Mouse (Mus musculus): ENCODE results near the gene Asb8.
A peak's percentile ranks its signal among the peaks of the same experiment; 100 is the strongest.

Asb8 gene

DNA sequence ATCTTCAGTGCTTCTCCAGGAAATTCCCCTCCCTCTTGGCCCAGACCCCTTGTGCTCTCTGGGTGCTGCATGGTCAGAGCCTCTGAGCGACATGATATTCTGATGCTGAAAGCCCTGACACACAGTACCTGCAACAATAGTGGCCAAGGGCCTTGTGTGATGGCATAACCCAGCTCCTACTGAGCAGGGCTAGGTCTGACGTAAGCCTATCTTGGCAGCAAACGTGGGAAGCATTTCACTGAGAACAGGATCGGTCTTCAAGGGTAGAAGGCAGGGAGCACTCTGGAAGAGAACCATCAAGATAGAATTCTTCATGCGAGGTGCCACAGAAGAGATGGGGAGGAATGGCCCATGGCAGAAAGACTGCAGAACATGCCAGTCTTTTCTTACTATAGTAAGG is at the start of gene Asb8:
Gene Asb8 (minus strand): TSS at position 101 of the 400 bp plus-strand sequence.
- DNase-seq: no peak

DNA sequence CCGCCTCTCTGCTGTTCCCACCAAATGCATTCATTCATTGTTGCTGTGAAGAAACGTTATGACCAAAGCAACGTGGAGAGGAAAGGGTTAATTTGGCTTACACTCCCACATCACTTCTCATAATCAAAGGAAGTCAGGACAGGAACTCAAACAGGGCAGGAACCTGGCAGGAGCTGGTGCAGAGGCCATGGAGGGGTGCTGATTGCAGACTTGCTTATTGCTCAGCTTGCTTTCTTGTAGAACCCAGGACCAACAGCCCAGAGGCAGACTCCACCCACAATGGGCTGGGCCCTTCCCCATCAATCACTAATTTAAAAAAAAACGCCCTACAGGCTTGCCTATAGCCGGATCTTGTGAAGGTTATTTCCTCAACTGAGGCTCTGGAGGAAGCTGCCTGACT is 48.7 kb upstream of the Asb8 start:
- no peak for DNase-seq

DNA sequence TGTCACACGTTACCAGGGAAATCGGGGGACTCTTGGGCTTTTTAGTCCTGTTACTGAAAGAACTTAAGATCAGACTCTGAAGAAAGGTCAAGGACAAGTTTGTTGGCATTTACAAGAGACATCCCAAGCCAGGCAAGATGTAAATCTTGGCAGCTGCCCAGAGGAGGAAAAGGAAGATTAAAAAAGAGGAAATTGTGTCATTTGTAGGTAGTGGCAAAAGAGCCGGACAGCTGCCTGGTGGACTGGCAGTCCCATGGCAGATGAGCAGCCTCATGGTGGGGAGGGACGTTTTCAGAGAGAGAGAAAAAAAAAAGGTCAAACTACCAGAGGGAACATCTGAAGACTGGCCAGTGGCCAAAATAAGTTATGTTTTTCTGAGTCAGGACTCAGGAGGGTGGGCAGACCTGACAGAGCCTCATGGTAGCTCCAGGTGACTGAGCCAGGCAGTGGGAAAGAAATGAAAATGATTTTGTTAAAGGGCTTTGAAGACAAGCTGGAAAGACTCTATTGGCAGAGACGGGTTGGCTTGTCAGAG is 48.0 kb upstream of the Asb8 start:
- no peak for DNase-seq

DNA sequence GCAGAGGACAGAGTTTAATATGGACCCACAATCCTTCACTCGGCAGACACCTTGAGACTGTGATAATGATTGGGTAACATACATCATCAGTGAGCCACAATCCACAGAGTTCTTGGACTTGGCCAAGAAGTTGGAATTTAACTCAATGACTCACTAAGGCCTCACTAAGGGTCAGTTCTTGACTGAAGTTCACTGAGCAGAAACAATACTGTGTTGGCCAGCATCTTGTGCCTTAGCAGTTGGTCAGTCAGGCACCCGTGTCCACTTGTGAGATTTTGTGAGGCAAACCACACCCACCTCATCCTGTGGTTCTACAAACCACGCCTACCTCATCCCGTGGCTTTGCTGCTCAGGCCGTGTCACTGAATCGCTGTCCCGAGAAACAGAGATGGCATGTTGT is 44.3 kb upstream of the Asb8 start:
- DNase-seq: no peak

DNA sequence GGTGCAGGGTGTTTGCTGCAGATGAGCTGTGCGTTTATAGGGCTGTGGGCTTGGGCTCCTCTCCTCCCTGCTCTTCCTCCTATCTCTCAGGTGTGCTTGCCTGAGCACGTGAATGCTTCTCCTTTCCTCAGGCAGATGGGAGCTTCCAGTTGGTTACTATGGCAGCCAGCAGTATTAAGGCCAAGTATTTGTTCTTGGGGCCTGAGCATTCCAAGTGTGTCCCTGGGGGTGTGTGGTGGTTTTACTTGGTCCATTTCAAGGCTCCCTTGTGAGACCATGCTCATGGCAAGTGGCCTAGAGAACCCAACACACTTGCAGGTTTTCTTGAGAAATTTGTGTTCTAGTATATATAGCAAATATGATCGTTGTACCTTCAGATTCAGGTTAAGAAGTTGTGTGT is 30.0 kb upstream of the Asb8 start, which contains the start of gene Olfr288:
Gene Olfr288 (minus strand): TSS at position 101 of the 400 bp plus-strand sequence.
- DNase-seq: no peak

DNA sequence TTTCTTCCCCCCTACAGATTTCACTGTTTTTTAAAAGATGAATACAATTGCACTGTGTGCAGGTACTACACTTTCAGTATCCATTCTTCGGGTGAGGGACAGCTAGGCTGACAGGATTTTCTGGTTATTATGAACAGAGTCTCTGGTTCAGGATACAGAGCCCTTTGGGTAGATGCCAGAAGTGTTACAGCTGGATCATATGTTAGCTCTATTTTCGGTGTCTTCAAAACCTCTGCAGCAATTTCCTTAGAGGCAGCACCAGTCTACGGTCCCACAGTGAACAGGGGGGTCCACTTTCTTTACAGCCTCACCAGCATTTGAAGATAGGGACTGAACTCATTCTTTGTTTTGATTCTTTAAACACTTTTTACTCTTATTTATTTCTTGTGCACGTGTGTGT is 19.0 kb upstream of the Asb8 start:
- DNase-seq: no peak

DNA sequence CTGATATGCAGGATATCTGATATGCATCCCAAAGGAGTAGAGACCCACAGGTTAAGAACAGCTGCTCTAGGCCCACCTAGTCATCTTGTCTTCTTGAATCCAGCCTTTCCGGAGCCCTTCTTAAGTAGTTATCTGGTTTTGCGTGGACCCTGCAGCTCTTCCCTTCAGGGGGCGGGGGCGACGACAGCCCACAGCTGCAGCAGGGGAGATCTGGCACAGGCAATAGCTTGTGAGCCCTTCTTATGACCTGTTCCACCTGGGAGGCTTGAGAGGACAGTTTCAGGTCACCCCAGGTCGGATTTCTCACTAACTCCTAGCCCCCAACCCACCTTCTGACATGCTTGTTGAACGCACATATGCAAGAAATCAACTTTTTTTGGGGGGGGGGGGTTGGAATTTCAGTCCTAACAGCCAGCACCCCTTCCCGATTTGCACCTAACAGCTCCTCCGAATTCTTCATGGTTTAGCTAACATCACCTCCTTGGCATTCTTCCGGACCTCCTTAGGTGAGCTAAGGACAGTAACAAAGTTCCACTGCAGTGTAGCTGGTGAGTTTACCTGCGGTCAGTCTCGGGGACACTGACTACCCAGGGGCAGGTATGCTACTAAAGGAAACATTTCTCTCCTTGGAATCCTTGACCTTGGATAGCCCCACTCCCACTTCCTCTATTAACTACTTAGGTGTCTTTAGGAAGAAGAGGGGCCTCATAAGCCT is 16.6 kb upstream of the Asb8 start:
- DNase-seq: no peak

DNA sequence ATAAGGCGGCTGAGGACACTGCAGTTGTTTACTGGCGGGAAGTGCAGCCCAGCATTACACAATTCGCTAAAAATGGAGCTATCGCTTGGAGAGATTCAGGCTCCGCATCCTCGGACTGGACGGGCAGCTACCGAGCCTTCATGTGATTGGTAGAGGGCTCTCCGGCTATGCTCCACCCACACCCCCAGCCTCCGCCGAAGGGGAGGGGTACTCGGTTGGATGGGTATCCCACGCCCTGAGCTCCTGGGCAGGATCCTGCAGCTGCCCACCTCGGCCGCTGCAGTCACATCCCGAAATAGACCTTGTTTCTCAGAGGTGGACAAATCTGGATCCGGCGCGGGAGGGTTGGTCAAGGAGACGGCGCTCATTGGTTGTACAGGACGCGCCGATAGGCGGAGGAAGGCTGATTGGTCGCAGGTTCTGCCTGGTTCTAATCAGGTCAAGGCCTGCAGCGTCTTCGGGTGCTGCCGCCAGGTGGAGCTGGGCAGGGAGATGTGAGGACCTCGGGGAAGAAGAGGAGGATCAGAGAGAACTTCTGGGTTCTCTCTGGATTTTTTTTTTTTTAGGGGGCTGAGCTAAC is 15.8 kb upstream of the Asb8 start:
- DNase-seq: peak; percentile 96

DNA sequence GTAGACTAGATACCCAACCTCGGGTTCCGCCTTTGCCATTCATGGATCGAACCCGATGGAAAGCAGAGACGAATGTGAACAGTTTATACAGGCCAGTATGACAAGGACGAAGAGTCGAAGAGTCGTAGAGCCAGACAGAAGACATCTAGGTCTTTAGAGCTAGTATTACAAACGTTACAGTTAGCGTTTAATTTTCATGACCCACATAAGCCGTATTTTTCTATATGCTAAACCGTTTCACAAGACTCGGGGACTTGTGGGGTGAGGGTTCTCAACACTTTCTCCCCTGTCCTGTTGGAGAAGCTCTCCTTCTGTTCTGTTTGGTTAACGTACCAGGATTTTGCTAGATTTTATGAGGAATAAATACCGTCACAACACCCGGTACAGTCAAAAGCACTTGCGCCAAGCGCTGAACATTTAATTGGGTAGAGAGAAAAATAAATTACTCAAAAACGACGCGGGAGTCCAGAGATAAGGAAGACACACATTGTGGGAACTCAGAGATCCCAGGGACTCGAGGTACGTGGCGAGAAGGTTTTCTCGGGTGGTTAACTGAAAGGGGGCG is 15.2 kb upstream of the Asb8 start:
- no peak for DNase-seq

DNA sequence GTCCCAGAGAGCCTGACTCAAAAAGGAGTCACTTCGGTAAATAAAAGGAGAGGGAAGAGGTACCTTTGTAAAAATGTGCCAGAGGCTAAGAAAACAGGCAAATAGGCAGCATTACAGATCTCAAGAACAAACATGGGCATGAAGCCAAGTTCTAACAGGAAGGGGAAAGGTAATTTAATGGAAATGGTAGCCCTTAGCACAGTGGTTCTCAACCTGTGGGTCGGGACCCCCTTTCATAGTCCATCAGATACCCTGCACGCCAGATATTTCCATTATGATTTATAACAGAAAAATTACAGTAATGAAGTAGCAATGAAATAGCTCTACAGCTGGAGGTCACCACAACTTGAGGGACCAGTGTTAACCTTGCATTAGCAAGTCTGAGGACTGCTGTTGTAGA is 11.9 kb upstream of the Asb8 start:
- no peak for DNase-seq

DNA sequence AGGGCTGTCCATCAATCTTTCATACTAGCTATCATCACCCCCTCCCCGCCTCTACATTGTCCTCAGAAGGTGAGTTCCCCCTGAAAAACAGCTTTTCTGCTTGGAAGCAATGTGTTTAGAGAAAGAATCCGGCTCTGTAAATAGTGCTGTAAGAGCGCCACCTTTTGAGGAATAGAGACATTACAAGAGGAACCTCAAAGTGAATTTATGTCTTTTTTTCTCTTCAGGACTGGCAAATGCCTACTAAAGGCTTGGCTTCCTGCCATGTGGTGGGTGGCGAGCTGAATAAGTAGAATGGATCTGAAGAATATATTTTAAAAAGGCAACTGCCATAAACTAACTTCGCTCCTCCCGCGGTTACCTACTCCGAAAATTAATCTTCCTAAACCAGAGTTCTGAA is 8.4 kb upstream of the Asb8 start:
- peak; percentile 82 for DNase-seq

DNA sequence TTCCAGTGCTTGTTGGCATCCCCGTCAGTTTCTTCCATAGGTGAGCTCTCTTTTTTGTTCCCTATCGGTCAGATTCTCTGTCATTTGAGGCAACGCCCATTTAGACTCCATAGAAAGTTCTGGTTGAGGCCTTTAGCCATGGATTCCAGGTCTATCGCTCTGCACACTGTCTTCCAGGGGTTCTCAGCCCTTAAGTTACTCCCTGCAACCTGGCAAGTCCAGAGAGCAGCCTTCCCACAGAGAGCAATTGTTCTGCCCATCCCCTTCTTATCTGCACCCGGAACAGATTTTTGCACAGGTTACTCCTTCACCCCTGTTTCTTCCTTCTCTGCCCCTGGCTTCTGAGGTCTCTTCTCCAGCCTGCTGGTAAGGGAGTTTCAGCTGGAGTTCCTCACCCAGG is 6.7 kb upstream of the Asb8 start:
- no peak for DNase-seq

DNA sequence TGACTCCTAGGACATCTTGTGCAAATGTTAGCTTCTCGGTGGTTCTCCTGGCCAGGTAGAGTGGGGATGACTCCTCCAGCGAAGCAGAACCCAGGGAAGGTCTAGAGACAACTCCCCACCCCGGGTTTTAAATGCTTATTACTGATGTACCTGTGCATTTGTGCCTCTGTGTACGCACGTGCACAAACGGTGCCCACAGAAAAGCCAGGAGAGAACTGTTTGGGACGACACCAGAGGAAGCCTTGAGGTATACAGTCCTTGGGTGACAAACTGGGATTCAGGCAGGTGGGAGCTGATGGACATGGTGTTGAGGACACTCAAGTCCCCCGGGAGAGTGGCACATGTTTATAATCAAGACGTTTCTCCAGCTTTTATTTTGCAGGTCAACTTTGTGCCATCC is 5.5 kb upstream of the Asb8 start:
- no peak for DNase-seq

DNA sequence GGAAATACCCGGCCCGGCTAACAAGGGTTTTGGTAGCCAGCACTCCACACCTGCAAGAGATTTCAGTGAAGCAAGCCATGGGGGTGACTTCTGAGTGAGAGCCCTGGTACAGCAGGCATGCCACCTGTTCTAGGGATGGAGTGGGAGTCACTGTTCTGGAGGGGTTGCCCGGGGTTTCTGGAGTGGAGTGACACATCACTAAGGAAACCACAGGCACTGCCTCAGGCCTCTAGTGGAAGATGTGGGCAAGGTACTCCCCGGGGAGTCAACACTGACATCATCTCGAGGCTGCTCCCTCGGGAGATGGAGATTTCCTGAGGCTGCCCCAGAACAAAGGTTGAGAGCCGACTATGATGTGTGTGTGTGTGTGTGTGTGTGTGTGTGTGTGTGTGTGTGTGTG is 4.9 kb upstream of the Asb8 start:
- peak; percentile 58 for DNase-seq

DNA sequence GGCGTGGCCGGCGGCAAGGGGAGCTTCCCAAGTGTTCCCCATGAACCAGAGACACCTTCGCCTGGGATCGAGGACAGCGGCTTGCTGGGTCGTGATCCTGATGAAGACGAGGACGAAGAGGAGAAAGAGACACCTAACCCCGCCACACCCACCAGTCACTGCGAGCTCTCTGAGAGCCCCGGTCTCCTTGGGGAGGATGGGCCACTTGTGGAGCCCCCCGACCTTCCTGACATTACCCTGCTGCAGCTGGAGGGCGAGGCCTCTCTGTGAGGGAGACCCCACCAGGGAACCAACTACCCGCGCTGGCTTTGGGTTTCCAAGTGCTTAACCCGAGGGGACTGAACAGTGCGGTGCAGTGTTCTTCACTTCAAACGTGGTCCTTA is 3.2 kb upstream of the Asb8 start:
- DNase-seq: no peak

DNA sequence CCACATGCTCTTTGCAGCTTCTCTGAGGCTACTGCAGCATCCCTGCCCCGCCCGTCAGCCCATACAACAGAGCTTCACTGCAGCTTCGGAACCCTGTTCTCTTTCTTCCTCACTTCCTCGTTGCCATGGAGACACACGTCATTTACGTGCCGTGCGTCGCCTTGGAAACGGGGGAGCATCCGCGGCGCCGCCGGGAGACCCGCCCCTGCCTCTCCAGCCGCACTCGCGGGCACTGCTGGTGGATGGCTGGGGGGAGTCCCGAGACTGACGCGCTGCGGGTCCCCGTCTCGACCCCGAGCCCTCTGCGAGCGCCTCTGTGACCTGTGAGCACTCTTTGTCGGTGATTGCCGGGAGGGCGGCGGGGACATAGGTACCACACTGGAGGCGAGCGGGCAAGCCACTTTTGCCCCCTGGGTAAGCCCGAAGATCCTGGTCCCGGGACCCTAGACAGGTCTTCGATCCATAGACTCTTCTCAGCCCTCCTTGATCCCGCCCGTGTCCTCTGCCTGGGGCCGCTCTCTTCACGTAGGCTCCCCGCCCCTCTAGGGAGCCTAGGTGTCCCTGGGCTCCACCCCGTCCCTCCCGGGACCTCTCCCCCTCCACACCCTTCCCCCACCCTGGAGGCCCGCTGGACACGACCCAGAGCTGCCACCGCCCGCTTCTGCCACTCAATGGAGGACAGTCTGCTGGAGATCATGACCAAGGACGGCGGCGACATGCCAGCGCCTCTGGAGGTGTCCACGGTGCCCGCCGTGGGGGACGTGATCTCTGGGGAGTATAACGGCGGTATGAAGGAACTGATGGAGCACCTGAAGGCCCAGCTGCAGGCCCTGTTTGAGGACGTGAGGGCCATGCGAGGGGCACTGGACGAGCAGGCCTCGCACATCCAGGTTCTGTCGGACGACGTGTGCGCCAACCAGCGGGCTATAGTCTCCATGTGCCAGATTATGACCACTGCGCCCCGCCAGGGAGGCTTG is 2.5 kb upstream of the Asb8 start:
- peak; percentile 96 for DNase-seq

DNA sequence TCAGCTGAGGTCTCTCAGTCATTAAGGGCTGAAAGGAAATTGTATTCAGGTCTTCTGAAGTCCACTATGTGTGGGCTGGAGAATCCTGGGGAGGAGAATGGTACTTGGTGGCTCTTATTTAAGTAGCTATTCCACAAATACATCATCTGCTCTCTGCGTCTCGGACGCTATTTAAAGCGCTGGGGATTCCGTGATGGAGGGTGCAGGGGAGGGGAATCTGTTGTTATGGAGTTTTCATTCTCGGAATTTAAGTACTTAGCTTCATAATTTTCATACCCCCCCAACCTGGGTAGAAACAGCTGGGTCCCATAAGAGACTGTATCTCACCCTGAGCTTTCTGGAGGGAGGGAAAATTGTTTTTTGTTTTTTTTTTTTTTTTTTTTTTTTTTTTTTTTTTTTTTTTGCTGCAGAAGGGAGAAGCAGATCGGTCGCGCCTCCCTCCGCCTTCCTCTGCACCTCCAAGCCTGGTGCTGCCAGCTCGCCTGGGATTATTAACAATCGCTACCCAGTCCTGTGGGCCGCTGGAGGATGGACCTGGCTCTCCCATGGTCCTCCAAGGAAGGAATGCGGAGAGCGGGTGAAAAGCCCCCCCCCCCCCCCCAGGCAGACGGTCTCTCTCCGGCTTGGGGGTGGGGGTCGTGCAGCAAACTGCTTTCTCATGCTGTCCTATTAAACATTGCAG is 1.7 kb upstream of the Asb8 start, which contains the start of gene Ccdc184:
Gene Ccdc184 (plus strand): TSS at position 196 of the 682 bp plus-strand sequence.
- DNase-seq: no peak

DNA sequence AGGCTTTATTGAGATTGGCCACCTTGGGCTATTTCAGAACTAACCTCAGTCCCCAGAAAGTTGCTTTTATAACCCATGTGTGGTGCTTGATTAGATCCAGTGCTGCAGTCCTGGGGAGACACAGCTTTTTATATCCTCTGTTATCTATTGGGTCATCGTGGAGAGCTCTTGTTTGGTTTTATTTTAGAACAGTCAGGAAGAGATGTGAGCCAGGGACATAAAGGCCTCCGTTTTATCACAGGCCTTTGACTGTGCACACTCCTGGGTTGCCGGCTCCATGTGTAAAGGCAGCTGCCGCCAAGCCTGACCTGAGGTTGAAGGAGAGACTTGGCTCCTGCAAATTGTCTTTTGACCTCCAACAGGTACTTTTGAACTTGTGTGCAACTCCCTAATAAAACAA is 2.9 kb downstream of the Asb8 start:
- no peak for DNase-seq

DNA sequence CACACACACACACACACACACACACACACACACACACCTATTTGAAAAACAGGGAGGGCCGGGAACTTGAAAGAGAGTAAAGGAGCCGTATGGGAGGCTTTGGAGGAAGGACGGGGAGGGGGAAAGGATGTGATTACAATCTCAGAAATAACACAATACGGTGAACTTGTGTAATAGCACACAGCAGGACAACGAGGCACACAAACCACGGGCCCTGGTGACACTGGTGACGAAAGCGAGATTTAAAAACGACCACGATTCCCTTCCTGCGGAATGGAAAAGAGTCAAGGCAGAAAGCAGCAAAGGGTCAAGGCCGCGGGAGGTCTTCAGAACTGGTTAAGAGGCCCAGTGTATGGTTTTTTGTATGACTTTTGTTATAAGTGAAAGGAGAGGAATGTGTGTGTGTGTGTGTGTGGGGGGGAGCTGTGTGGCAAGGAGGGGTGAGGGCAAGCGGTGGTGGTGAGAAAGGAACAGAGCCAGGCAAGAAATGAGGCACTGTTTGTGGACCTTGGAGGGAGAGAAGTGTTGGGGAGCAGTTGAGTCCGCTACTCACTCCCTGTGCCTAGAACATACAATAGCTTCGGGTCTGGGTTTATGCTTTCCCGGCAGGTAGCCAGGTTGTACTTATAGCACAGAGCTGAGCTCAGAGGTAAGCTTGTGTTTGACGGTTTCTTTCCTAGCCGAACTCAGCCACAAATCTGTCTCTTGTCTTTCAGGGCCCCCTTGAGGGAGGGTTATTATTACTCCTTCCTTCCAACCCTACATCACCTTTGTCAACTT is 4.2 kb downstream of the Asb8 start:
- no peak for DNase-seq

DNA sequence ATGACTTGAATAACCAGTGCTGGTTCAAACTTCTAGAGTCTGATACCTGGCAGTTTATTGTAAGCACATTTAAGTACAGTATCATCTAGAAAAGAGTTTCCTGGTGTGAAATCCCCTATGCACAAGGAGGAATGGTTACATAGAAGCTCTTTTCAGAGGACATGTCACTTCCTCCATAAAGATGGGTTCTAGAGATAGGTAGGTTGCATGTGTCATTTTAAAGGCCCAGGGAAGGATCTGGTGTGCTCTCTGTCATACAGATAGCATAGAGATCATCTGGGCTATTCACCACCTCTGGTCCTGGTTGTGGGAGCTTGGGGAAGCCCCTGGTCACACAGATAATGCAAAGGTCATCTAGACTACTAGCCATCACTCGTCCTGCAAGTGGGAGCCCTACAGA is 8.2 kb downstream of the Asb8 start:
- no peak for DNase-seq

DNA sequence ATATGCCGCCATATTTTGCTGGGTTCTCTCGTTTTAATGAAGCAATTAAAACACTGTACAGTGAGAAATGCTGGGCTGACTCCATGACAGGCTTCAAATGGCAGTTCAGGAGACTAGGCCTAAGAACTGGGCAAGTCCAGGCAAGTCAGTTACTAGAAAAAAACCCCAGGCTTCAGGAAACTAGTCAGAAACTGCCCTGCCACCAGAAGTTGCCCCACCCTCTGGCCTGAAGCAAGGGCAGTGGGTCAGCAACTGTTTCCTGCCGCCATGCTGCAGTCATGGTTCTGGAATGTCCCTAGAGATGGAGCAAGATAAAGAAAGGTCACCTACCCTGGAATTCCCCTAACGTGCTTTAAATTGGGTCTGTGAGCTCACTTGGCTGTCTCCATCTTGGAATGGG is 9.5 kb downstream of the Asb8 start:
- DNase-seq: no peak

DNA sequence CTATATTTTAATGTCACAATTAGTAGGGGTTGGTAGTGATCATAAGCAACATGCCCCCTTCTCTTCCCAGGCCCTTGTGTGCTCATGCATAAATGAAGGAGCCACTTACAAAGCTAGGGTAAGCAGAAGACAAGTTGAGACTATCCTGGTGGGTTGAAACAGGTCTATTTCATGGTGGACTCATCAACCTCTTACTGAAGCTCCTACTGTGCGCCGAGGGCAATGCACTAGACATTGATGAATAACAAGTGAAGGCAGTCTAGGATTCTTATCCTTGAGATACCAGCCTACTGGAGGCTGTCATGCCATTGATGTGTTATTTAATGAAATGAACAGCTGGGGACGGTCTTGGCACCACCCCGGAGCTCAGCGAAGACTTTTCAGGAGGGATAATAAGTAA is 10.2 kb downstream of the Asb8 start:
- no peak for DNase-seq

All from retina, postnatal 1 day (tissue).